Mouse (Mus musculus) monocyte, adult 5-6 weeks (primary cell): ENCODE measurements around the gene Kcnh8. TPM values are rescaled to one million over a fixed set of nuclear protein-coding genes. Genes with fewer than 3 reads are reported as not detected.

Experiments
- ATAC-seq: fragments of 153-309, 156-312 bp; replicated peaks from 2 replicates; pipeline ENCODE4 v1.8.0; 2017; ENCODE audit warnings: mild to moderate bottlenecking; ENCODE audit not compliant: low TSS enrichment, insufficient number of reproducible peaks, severe bottlenecking, poor library complexity, low FRiP score
- total RNA-seq: library from RNA; stranded (forward); fragments of 200-1000, 200-491, 200-594 nt; gene quantifications from 3 replicates; pipeline ENCODE4 v1.2.3, GENCODE M21; 2017

Gene Kcnh8
- total RNA-seq, 1 experiment from 2014 or later: not detected

DNA sequence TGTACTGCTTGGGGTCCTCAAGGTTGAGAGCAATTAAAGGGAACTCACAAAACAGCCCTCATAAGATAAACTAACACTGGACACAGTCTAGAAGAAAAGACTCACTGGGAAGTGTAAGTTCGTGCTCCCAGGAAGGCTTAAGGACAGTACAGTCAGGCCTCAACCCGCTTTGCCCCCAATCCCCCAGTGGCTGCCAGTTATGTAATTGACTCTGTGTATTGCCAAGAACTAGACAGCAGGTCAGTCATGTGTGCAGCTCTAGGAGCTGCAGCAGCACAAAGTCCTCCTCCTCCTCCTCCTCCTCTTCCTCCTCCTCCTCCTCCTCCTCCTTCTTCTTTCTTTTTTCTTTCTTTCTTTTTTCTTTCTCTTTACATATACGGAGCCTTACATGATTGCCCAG, 185.6 kb downstream of the Kcnh8 start:
- ATAC-seq: no peak

DNA sequence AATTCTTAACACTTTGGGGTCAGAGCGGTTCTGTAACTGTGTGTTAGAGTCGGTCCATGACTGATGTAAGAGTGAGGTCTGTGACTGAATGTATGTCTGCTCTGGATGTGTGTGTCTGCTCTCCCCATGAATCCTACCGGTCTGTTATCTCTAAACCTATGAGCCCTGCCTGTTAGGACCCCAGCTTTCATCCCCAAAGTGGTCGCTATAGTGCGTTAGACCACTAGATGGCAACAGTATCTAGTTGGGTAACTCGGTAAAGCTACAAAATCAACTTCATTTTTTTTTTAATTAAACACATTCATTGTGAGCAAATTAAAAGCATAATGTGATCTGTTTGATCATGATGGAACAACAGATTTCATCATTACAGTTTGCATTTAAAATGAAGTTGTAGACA, 202.0 kb downstream of the Kcnh8 start:
- ATAC-seq: no peak

DNA sequence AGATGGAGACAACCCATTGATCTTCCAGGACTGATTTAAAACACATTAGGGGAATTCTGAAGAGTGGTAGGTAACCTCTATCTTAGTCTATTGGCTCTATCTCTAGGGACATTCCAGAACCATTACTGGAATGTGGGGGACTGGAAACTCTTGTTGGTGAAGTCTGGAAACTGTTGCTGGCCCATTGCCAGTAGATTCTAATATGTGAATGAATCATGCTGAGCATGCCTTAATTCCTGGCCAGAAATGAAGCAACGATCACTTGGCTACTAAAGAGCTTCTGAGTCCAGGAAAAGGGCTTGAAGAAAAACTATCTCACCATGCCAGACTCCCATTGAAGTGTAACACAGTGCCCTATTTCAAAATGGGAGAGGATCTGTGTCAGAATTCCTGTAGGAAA, 208.3 kb downstream of the Kcnh8 start:
- no peak for ATAC-seq

DNA sequence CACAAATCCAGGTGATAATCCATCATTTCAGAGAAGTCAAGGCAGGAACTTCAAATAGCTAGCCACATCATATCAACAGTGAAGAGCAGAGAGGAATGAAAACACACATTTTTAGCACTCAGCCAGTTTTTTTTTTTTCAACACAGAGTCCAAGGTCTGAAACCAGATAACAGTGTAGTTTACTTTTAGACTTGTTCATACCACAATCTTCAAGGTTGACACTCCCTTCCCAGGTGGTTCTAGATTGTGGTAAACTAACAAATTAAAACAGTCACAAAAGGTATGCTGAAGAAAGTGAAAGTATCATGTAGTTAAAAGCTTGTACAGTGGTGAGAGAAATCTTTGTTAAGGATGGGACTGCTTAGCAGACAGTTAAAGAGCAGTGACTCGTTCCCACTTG, 216.5 kb downstream of the Kcnh8 start:
- no peak for ATAC-seq

DNA sequence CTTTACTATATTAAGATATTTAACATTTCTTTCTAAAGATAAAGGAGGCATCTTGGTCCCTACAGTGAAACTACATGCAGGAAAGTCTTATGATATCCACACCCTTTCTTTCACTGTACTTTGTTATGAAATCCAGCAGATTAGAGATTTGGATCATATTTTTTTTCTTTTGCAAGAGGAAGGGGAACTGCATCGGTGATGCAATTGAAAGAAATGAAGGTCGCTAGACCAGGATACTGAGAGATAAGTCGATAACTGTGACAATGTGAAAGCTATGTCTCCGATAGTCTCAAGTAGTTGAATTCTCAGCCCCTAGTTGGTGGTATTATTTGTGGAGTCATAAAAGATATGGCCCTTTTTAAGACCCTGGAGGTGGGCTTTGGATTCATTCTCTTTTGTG, 227.2 kb downstream of the Kcnh8 start:
- ATAC-seq: no peak

DNA sequence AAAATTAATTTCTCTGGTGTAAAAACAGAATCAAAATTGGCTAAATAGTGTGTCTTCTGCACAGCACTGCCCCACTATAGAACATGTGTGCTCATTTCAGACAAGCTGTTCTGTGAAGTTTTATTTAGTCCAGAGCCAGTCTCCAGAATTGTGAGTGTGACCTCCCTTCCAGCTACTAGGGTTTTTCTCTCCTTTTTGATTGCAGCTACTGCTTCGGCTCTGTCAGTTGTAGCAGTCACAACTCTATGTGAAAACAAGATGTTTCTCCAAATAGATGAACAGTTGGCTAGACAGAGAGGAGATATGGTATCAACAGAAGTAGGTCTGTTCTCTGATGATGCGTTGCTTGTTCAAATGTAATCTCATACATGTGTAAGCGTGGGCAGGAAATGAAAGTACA, 270.7 kb downstream of the Kcnh8 start:
- ATAC-seq: no peak

DNA sequence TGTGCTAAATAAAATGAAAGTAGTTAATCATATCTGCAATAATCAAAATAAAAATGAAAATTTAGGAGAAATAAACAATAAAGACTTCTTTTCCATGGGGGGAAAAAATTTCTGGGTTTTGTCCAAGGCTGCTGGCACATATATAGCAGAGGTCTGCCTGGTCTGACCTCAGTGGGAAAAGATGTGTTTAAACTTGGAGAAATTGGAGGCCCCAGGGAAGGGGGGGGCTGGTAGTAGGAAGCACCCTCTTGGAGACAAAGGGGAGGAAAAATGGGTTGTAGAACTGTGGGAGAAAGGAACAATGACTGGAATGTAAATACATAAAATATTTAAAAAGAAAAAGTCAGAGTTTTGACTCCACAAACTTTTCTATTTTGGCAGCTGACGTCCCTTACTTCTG, 276.5 kb downstream of the Kcnh8 start:
- no peak for ATAC-seq

DNA sequence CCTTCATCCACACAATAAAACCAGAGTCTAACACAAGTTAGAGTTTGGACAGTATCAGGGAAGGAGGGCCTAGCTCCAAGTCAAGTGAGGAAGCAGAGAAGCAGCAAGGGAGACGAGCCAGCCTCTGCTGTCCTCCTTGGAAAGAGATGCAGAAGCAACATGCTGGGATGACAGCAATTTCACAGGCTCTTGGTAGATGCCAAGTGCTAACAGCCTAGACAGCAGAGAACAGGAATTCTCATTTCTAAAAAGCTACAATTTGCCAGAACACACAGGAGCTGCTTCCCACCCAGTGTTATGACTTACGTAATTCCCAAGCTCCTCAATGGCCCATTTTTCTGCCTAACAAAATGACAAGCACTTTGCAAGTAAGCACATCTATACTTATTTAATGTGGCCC, 277.5 kb downstream of the Kcnh8 start:
- ATAC-seq: no peak

DNA sequence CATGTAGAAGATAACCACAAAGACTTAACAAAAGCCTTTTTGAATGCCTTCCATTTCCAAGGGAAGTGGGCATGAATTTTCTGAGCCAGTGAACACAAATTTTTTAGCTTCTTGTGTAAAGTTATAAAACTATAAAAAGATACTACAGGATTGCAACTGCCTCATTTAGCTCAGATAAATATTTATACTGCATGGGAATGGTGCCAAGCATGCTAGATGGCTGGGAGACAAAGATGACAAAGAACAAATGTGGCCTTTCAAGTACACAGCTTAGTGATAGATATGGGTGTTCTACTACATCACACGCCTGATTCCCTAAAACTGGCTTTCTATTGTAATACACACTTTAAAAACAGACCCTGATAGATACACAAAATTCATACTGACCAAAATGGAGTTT, 282.7 kb downstream of the Kcnh8 start:
- ATAC-seq: no peak

DNA sequence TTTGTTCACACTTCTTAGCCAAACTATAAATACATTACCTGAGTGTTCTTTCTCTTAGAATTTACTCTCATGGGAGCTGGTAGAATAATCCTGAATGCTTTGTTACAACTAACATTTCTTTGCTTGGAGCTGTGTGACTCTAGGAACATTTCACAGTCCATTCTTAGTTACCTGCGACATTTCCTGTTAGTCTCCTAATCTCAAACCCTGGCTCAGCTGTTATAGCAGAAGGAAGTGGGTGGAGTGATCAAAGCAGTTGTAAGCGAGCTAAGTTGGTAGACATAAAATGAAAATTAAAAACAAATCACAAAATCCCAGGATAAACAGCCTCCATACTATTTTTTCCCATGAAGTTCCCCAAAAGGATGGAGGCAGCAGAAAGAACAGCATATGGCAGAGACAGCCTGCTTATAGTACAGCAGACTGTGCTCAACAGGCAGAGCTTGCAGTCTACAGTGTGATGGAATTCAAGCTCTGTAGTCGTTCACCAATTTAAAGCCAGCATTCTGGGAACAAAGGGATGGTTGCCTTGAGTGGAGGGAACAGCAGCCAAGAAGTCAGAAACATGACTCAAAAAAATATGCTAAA, 318.1 kb downstream of the Kcnh8 start:
- no peak for ATAC-seq

DNA sequence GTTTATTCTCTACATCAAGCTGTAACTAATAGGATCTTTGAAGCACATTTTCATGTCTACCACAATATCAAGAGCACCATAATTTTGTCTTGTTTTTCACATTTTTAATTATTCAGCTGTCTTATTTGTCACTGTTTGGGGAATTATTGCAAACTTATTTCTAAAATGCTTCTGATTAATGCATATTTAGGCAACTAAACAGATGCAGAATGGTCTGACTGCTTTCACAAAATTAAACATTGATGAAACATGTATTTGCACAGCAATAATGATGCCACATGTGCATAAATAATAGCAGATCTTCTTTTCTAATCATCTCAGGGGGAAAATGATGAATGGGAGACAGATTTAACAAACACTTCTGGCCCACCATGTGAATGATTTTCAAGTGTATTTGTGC, 341.5 kb downstream of the Kcnh8 start:
- no peak for ATAC-seq

DNA sequence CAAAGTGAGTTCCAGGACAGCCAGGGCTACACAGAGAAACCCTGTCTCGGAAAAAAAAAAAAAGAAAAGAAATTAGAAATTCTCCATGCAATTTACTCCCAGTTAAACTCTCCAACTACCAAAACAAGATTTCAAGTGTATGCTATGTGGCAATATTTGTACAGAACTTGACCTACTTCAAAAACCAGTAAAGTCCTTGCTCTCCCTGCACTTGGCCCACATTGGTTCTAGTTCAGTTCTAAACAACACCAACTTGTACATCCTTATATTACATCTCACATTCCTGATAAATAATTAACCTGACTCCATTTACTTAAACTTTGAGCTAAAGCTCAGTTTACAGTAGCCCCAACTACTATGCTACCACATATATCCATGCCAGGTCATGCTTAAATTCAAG, 370.2 kb downstream of the Kcnh8 start:
- no peak for ATAC-seq

DNA sequence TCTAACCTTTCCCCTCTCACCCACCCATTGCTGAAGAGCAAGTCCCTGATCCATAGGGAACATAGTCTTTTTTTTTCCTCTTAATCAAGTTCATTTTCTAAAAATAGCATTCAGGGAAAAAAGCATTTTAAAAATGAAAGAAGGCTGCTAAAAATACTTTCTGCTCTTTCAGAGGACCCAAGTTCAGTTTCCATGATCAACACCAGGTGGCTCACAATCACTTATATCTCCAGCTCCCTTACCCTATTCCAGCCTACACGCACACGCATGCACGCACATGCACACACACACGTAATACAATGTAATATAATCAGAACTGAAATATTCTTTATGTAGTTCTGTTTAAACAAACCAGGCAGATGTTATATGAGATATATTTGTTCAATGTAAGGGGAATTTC, 378.4 kb downstream of the Kcnh8 start:
- ATAC-seq: no peak
